Mouse (Mus musculus) lung, postnatal 4 days (tissue): ENCODE results near the gene Cspg4.

ENCODE experiments used
- DNase-seq, 2 experiments: peaks; one replicate each; pipeline ENCODE4 v3.0.0; 2021

Cspg4 gene

DNA sequence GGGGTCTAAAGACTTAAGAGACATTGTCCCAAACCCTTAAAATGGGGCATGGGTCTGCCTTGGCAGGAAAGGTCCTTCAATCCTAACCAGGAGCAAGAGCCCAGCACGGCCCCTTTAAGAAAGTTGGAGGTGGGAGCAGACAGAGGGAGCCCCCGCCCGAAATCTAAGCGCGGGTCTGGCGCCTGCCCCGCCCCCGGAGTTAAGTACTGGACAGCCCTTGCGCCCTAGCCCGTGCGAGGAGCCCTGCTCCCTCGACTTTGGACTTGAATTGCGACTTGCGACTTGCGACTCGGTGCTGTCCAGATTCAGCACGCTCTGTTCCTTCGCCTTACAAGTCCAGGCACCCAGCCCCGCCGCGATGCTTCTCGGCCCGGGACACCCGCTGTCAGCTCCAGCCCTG, at the start of gene Cspg4:
TSS of gene Cspg4 (plus strand) at position 202 of the 400 bp plus-strand sequence.
- DNase-seq: peak; percentile 64 to 82

- DNase-seq: peak in 1 of 2 experiments; percentile 23
Measured at GRCm38 (mm10) chr9:56824900-56825299, 39.9 kb upstream of the Cspg4 start.

GRCm38 (mm10) chr9:56825476-56826213, 39.2 kb upstream of the Cspg4 start:
- DNase-seq: no peak

GRCm38 (mm10) chr9:56828146-56828545, 36.7 kb upstream of the Cspg4 start:
- peak in 1 of 2 experiments; percentile 39 for DNase-seq

DNA sequence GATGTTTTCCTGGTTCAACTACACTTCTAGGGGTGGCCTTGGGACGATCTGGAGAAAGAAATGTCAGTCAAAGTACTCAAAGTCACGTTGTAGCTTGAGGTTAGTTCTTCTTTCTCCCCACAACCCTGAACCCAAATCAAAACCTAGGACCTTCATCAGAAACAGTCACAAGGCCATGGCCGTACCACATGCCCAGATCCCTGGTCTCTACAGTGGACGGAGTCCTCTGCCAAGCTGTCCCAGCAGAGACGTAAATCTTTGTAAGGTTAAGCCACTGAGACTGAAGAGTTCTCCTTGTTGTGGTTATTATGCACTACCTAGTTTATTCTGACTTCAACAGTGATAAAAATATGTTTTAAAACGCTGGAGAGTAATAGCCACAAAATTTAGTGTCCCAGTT, 36.0 kb upstream of the Cspg4 start:
- no peak for DNase-seq

GRCm38 (mm10) chr9:56830162-56830561, 34.7 kb upstream of the Cspg4 start:
- DNase-seq: peak in 1 of 2 experiments; percentile 55

- DNase-seq: no peak
Measured at GRCm38 (mm10) chr9:56831904-56832303, 32.9 kb upstream of the Cspg4 start.

DNA sequence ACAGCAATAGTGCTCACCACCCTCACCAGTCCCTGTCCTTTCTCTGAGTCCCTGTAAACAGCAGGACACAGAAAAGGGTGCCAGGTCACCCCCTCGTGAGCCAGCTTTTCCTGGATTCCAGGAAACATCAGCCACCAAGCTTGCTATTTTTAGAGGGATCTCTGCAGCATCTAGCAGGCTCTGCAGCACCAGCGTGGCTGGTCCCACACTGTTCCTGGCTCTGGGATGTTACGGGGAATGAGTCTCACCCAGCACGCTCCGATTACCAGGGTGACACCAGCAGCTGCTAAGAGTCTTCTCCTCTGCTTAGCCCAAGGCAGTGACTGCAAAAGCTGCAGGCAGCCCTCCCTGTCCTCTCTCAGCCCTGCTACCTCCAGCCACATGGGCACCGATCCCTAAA, 31.9 kb upstream of the Cspg4 start:
- peak in 1 of 2 experiments; percentile 34 for DNase-seq

GRCm38 (mm10) chr9:56835152-56835551, 29.7 kb upstream of the Cspg4 start:
- no peak for DNase-seq

DNA sequence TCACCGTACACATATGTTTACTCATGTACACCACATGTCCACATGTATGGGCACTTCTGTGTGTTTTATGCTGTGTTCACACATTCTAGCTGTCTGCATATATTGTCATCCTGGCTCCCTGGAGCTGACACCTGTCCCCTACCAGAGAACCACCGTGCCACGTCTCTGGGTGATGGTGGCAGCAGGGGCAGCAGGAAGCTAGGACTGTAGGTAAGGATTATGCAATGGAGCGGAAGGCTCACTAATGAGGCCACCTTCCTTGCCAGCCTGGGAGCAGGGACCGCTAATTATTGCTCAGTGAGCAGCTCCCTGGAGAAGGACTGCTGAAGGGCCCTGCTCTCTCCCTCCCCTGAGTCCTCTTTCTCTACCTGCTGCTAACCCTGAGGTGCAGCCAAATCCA, 24.1 kb upstream of the Cspg4 start:
- no peak for DNase-seq

DNA sequence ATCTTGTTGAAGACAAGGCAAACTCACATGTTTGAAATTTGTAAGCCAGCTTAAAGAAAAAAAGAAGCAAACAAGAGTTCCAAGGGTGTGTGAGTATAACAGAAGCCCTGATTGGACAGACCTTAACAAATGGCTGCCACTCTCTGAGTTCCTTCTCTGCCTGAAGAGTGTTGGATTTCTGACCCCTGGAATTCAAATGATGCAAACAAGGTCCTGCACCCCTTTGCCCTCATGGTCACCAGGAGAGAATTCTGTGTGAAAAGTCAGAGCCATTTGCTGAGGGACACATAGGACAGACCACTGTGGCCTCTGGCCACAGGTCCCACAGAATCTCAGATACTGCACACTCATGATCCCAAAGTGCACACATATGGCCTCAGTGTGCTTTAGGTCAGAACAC, 23.0 kb upstream of the Cspg4 start:
- DNase-seq: no peak

DNA sequence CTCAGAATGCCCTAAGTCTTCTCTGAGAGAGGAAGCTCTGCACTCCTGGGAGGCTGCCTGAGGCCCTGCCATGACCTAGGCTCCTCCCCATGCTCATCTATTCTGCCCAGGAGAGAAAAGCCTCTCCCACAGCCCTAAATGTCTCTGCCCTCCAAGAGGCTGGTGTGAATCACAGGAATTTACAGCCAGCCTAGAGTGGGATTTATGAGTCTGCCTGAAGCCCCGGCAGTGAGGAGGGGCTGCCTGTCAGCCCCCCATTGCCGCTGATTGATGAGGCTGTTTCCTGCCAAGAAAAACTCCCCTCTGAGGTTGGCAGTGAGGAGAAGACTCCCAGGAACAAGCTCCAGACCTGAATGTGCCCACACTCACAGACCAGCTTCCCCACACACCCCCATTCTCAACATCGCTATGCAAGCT, 22.5 kb upstream of the Cspg4 start:
- no peak for DNase-seq

DNA sequence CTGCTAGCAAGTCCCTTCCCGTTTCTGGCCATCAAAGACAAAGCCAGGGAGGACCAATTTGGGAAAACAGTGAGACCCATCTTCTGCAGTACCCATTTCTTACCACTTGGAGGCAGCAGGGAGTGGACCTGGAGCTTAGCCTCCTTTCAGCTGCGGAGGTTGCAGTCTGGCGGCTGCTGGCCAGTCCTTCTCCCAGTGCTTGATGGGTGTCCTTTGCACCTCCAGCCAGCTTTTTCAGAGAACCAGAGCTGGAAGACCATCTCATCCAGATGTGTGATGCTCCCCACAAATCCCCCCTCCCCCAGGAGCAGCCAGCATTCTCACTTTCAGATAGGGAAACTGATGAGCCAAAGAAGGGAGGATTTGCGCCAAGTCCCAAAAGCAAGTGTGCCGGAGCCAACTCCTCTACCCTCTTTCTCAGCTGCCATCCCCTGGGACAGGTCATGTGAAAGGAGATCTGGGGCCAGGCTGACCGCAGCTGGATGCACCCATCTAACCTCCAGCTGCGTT, 21.1 kb upstream of the Cspg4 start:
- peak; percentile 55 to 80 for DNase-seq

GRCm38 (mm10) chr9:56844644-56845043, 20.2 kb upstream of the Cspg4 start:
- no peak for DNase-seq

DNA sequence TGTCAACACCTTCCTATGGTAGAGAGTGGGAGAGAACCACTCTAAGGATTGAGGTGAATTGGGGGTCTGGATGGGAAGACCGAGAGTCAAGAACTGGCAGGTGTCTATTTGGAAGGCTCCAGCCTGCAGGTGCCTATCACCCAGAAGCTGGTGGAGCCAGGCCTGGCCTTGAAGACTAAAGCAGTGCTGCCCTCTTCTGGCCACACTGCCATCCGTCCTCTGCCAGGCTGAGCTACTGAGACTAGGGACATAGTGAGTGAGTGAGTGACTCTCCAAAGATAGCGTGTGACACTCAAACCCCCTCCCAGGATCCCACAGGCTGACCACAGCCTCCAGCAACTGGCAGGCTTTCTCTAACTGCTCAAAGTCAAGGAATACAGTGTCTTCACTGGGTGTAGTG, 17.3 kb upstream of the Cspg4 start:
- peak; percentile 60 to 66 for DNase-seq

- DNase-seq: peak; percentile 41 to 81
Measured at GRCm38 (mm10) chr9:56850128-56850904, 14.5 kb upstream of the Cspg4 start.

- no peak for DNase-seq
Measured at GRCm38 (mm10) chr9:56850905-56851252, 14.0 kb upstream of the Cspg4 start.

DNA sequence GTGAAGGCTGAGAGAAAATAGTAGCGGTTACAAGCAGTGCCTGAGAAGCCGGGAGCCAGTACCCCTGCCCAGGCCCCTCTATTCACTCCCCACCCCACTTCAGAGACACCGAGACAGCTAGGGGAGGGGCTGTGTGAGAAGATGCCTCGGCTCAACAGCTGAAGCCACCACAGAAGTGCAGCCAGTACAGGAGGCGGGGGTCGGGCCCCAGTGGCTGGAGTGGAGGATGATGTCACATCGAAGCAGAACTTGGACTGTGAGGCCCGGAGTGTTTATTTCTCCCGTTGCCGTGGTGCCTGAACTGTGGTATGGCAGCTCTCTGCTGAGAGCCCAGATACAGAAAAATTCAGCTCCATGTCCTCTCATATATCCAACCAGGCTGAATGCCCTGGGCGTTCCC, 13.1 kb upstream of the Cspg4 start:
- peak; percentile 59 to 83 for DNase-seq

DNA sequence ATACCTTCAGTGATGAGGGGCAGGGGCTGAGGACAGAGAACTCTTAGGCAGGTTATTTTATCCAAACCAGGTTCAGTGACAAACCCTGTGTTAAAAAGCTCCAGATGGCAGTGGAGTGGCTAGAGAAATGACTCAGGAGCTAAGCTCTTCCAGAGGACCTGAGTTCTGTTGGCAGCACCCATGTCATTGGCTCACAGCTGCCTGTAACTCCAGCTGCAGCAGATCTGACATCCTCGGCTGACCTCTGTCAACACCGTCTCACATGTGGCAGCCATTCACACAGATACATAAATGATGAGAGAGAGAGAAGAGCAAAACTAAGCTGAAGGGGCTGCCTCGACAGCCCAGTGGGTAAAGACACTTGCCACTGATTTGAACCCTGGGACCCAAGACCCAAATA, 7.4 kb upstream of the Cspg4 start:
- no peak for DNase-seq

DNA sequence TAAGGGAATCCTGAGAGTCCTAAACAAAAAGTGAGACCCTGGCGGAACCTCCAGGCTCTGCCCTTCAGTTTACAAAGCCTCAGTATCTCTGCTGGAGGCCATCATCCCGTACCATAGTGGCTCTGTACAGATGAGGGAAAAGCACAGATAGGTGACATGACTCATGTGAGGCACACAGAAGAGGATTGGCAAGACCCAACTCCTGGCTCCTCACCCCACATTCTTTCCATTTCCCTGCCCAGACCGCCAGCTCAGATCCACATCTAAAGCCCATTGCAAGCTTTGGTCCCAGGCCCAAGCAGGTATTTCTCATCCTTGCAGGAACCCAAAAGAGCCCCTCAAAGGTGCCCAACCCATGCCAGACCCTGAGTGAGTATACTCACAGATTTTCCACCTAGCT, 4.8 kb upstream of the Cspg4 start:
- no peak for DNase-seq

DNA sequence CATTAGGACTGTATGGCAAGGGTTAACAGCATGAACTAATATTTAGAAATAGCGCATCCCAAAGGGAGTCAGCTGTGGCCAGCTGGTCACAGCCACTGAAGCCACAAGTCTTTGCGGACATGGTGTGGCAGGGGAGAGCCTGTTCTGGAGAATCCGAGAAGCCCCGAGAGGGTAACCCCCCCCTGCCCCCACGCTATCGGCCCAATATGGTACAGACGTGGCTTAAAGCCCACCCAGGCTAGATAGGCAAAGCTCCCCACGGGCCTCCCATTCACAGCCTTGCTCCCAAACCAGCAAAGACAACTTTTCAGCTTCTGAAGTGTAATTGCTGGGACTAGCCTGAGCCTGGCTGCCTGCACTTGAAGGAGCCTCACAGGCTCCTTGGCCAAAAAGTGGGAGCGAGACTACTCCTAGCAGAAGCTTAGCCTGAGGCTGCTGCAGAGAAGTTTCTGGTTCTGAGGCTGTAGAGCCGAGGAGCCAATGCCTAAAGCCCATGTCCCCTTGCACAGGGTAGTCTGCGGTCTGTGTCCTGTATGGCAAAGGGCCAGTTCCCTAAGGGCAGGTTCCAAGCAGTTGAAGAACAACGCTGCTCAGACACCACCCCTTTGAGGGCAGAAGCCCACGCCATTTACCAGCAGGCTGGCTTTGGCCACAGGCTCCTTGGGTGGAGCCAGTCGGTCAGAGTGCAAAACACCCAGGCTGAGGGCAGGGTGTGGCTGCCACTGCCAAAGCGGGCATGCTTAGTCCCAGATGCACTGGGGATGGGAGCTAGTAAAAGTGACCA, 4.2 kb upstream of the Cspg4 start:
- DNase-seq: peak in 1 of 2 experiments; percentile 75

- no peak for DNase-seq
Measured at GRCm38 (mm10) chr9:56862863-56863262, 2.0 kb upstream of the Cspg4 start.

GRCm38 (mm10) chr9:56864216-56864729, 560 bp upstream of the Cspg4 start, which contains the start of gene Odf3l1:
Gene Odf3l1 (minus strand): TSS chr9:56864679.
- DNase-seq: no peak
